Mouse (Mus musculus) liver, embryonic 14.5 days (tissue): ENCODE results near the gene D430041D05Rik.

Experiments
- CTCF ChIP-seq: IDR thresholded peaks from 2 replicates; pipeline ENCODE4 v1.5.1; 2016; ENCODE audit warnings: antibody characterized with exemption, low read depth, control low read depth
- EP300 ChIP-seq: IDR thresholded peaks from 2 replicates; pipeline ENCODE4 v1.6.1; 2016; ENCODE audit warnings: antibody characterized with exemption, low read depth

- TF ChIP-seq CTCF (no peak), EP300 (no peak)
Observed at GRCm38 (mm10) chr2:104168186-104168896, 242.5 kb downstream of the D430041D05Rik start.
